Mouse (Mus musculus): ENCODE measurements around the gene Hnrnpdl. TPM values are rescaled to one million over a fixed set of nuclear protein-coding genes. Genes with fewer than 3 reads are reported as not detected.

The Hnrnpdl gene
- total and polyA plus RNA-seq, 3 experiments = 44.1 to 57.3 (median 57.1) TPM

DNA sequence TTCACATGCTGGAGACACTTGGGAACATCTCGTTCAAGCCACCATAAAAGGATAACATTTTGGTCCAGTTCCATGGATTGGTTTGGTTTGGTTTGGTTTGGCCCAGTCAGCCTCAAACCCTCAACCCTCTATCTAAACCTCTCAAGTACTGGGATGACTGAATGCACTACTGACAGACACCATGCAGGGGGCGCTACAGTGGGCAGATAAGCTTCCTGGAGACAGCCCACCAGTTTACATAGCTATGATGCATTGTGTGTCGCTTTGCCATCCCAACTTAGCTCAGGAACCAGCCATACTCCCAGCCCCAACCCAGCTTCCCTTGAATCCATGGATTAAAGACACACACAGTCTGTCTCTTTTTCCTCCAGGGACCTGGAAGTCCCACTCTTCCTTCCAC, 31.0 kb downstream of the Hnrnpdl start:
- DNase-seq = no peak
- Histone ChIP-seq H3K27me3 (ENCODE audit: control insufficient read depth, insufficient read depth, low read length) (no peaks in the 10 kb centered on the region), H3K9ac (ENCODE audit: low read depth, low read length) (no peak overlapping the region), H3K79me2 (replicated peaks; ENCODE audit: control insufficient read depth, insufficient read depth, low read length) (no peaks in the 10 kb centered on the region), H3K27ac (no peak overlapping the region), H3K4me3 (no peak overlapping the region), H3K36me3 (ENCODE audit: control insufficient read depth, insufficient read depth, low read length) (no peaks in the 10 kb centered on the region), H3K4me1 (ENCODE audit: control insufficient read depth, insufficient read depth, low read length) (no peaks in the 10 kb centered on the region)
- intact Hi-C loops (cut with DNase I) = no loop called here
- WGBS = 52% methylated on average over 3 of the region's 3 CpGs
- no peak for TF ChIP-seq POLR2A (IDR thresholded peaks at IDR 0.05; ENCODE audit: insufficient read depth, low read depth, low read length)
- no peak for TF ChIP-seq EP300 (IDR thresholded peaks at IDR 0.05; ENCODE audit: insufficient read depth, low read depth, low read length)
- TF ChIP-seq CTCF (IDR thresholded peaks at IDR 0.05) = no peak

DNA sequence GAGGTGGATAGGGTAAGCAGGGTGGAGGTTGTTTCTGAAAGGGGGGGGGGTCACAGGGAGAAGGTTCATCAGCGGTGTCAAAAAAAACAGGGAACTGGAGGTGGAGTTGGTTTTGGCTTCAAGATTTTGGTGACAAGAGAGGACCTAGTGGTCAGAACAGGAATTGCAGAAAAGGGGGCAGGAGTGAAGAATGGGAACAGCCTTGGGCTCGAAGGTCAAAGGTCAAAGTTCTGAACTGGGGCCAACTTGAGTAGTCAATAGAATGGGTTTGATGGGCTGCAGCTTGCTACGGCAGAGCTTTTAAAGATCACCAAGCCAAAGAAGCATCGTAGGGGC, 32.5 kb downstream of the Hnrnpdl start:
- intact Hi-C loops (cut with DNase I) = no loop called here
- WGBS = 87% methylated on average over 4 of the region's 4 CpGs
- Histone ChIP-seq H3K27ac (no peak overlapping the region), H3K9ac (ENCODE audit: low read depth, low read length) (no peak overlapping the region), H3K27me3 (ENCODE audit: control insufficient read depth, insufficient read depth, low read length) (no peaks in the 10 kb centered on the region), H3K4me3 (no peak overlapping the region), H3K36me3 (ENCODE audit: control insufficient read depth, insufficient read depth, low read length) (no peaks in the 10 kb centered on the region), H3K4me1 (ENCODE audit: control insufficient read depth, insufficient read depth, low read length) (no peaks in the 10 kb centered on the region), H3K79me2 (replicated peaks; ENCODE audit: control insufficient read depth, insufficient read depth, low read length) (no peaks in the 10 kb centered on the region)
- TF ChIP-seq EP300 (IDR thresholded peaks at IDR 0.05; ENCODE audit: insufficient read depth, low read depth, low read length) (no peak), CTCF (IDR thresholded peaks at IDR 0.05) (peak; percentile 41), POLR2A (IDR thresholded peaks at IDR 0.05; ENCODE audit: insufficient read depth, low read depth, low read length) (no peak)
- no peak for DNase-seq

DNA sequence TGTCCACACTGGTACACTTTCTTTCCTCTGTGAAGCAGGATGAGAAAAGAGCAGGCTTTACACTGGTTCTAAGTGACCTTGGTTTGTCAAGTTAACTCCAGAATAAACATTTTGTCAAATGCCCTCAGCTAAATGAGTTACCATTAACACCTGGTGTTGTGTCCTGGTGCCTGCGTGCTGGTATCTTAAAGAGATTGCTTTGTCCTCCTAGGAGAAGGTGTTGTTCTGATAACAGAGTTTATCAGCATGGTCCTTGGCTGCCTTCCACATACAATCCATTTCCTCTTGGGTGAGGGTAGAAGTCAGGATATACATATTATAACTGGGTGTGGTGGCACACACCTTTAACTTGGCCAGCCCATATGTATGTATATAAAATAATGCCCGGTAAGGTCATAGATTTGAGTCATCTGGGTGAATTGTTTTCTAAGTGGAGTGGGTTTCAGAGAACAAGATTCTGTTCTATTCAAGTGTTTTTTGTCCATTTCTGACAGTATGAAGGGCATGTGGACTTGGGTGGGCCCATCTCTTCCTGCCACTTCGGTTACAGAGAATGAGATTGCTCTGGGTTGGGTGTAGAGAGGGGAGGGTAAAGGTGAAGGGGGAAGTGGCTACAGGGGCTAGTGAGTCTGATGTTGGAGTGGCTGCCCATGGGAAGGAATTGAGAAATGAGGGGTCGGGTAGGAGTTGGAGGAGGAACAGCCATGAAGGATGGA, 33.0 kb downstream of the Hnrnpdl start:
- no peak for DNase-seq
- WGBS = 62% methylated on average over 4 of the region's 4 CpGs
- TF ChIP-seq POLR2A (IDR thresholded peaks at IDR 0.05; ENCODE audit: insufficient read depth, low read depth, low read length) (no peak), EP300 (IDR thresholded peaks at IDR 0.05; ENCODE audit: insufficient read depth, low read depth, low read length) (no peak), CTCF (IDR thresholded peaks at IDR 0.05) (no peak)
- Histone ChIP-seq H3K27me3 (ENCODE audit: control insufficient read depth, insufficient read depth, low read length) (no peaks in the 10 kb centered on the region), H3K27ac (no peak overlapping the region), H3K79me2 (replicated peaks; ENCODE audit: control insufficient read depth, insufficient read depth, low read length) (no peaks in the 10 kb centered on the region), H3K4me1 (ENCODE audit: control insufficient read depth, insufficient read depth, low read length) (no peaks in the 10 kb centered on the region), H3K4me3 (no peak overlapping the region), H3K9ac (ENCODE audit: low read depth, low read length) (no peak overlapping the region), H3K36me3 (ENCODE audit: control insufficient read depth, insufficient read depth, low read length) (no peaks in the 10 kb centered on the region)
- intact Hi-C loops (cut with DNase I) = no loop called here

DNA sequence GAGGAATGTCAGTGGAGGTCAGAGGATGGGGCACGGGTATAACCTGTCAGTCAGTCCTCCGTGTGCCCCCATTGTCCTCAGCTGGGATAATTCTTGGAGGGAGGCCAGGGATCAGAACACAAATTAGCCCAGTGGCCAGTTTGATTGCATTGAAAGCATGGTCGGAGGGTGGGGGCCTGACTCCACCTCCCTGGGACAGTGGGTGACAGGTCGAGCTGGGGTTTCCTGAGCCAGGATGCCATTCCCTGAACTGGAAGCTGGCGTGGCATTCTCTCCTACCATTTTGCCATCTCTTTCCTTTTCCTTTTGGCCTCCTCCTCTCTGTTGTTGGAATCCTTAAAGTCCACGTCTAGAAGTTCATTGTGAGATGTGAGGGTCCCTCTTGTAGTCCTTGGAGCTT, 33.6 kb downstream of the Hnrnpdl start:
- Histone ChIP-seq H3K9ac (ENCODE audit: low read depth, low read length) (no peak overlapping the region), H3K79me2 (replicated peaks; ENCODE audit: control insufficient read depth, insufficient read depth, low read length) (no peaks in the 10 kb centered on the region), H3K36me3 (ENCODE audit: control insufficient read depth, insufficient read depth, low read length) (no peaks in the 10 kb centered on the region), H3K4me1 (ENCODE audit: control insufficient read depth, insufficient read depth, low read length) (no peaks in the 10 kb centered on the region), H3K4me3 (no peak overlapping the region), H3K27me3 (ENCODE audit: control insufficient read depth, insufficient read depth, low read length) (no peaks in the 10 kb centered on the region), H3K27ac (no peak overlapping the region)
- 52% methylated on average over 6 of the region's 6 CpGs for WGBS
- no peak for TF ChIP-seq CTCF (IDR thresholded peaks at IDR 0.05)
- TF ChIP-seq POLR2A (IDR thresholded peaks at IDR 0.05; ENCODE audit: insufficient read depth, low read depth, low read length) = no peak
- no peak for TF ChIP-seq EP300 (IDR thresholded peaks at IDR 0.05; ENCODE audit: insufficient read depth, low read depth, low read length)
- no peak for DNase-seq
- intact Hi-C loops (cut with DNase I) = no loop called here

DNA sequence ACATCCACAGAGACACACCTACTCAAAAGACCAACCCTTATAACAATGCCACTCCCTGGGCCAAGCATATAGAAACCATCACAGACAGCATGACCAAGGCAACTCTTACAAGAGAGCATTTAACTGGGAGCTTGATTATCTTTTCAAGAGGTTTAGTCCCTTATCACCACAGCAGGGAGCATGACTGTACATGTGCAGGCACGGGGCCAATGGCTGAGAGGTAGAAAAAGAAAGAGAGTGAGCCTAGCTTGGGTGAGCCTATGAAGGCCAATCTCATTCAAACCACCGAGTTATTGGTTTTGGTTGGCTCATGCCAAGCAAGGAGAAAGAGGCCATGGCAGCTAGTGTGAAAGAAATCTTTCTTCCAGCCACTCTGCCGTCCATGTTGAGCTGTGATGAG, 34.0 kb downstream of the Hnrnpdl start:
- DNase-seq = no peak
- Histone ChIP-seq H3K79me2 (replicated peaks; ENCODE audit: control insufficient read depth, insufficient read depth, low read length) (no peaks in the 10 kb centered on the region), H3K27me3 (ENCODE audit: control insufficient read depth, insufficient read depth, low read length) (no peaks in the 10 kb centered on the region), H3K4me3 (no peak overlapping the region), H3K36me3 (ENCODE audit: control insufficient read depth, insufficient read depth, low read length) (no peaks in the 10 kb centered on the region), H3K4me1 (ENCODE audit: control insufficient read depth, insufficient read depth, low read length) (no peaks in the 10 kb centered on the region), H3K27ac (no peak overlapping the region), H3K9ac (ENCODE audit: low read depth, low read length) (no peak overlapping the region)
- TF ChIP-seq EP300 (IDR thresholded peaks at IDR 0.05; ENCODE audit: insufficient read depth, low read depth, low read length) (no peak), POLR2A (IDR thresholded peaks at IDR 0.05; ENCODE audit: insufficient read depth, low read depth, low read length) (no peak), CTCF (IDR thresholded peaks at IDR 0.05) (no peak)
- intact Hi-C loops (cut with DNase I) = no loop called here
- 39% methylated on average over 3 of the region's 3 CpGs for WGBS

DNA sequence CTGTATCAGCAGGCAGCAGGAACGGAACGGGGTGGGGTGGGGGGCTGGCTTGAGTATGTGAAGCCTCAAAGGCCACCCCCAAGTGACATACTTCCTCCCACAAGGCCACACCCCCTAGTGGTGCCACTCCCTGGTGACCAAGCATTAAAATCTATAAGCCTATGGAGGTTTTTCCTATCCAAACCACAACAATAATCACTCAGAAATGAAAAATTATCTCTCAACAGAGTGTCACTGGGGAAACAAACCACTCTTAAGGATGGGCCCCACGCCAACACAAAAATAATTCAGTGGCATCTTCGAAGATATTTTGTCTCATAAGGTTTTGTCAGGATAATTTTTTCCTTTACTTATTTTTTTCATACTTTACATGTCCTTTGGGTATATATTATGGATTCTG, 35.6 kb downstream of the Hnrnpdl start:
- Histone ChIP-seq H3K9ac (ENCODE audit: low read depth, low read length) (no peak overlapping the region), H3K27ac (no peak overlapping the region), H3K4me3 (no peak overlapping the region), H3K36me3 (ENCODE audit: control insufficient read depth, insufficient read depth, low read length) (no peaks in the 10 kb centered on the region), H3K4me1 (ENCODE audit: control insufficient read depth, insufficient read depth, low read length) (no peaks in the 10 kb centered on the region), H3K79me2 (replicated peaks; ENCODE audit: control insufficient read depth, insufficient read depth, low read length) (no peaks in the 10 kb centered on the region), H3K27me3 (ENCODE audit: control insufficient read depth, insufficient read depth, low read length) (no peaks in the 10 kb centered on the region)
- 70% methylated on average over 4 of the region's 4 CpGs for WGBS
- intact Hi-C loops (cut with DNase I) = no loop called here
- no peak for DNase-seq
- TF ChIP-seq CTCF (IDR thresholded peaks at IDR 0.05) = no peak
- no peak for TF ChIP-seq POLR2A (IDR thresholded peaks at IDR 0.05; ENCODE audit: insufficient read depth, low read depth, low read length)
- no peak for TF ChIP-seq EP300 (IDR thresholded peaks at IDR 0.05; ENCODE audit: insufficient read depth, low read depth, low read length)

Data from heart, adult 2 months (tissue).